Mouse (Mus musculus) olfactory bulb, adult 2 months (tissue): Measurements from ENCODE around the gene Gm9844.

Experiments used
- CTCF ChIP-seq: fragments of 200-500 bp; IDR thresholded peaks from 2 replicates; pipeline ENCODE4 v1.5.1; 2012; ENCODE audit warnings: low read depth, mild to moderate bottlenecking, low read length, moderate library complexity; ENCODE audit not compliant: insufficient read depth
- POLR2A ChIP-seq: fragments of 200-500 bp; IDR thresholded peaks from 2 replicates; pipeline ENCODE4 v1.6.1; 2012; ENCODE audit warnings: mild to moderate bottlenecking, low read depth, low read length, moderate library complexity; ENCODE audit not compliant: insufficient read depth

GRCm38 (mm10) chr7:24907211-24907748 lies 45.3 kb downstream of the Gm9844 start:
- TF ChIP-seq CTCF (no peak), POLR2A (no peak)
